Mouse (Mus musculus) intestine, postnatal 0 days (tissue): ENCODE measurements around the gene Mlst8. TPM values are rescaled to one million over a fixed set of nuclear protein-coding genes. Genes with fewer than 3 reads are reported as not detected.

ENCODE experiments used
- ATAC-seq: fragments of 200-750 bp; cut with Nextera tagmentation; 2 replicates; pipeline ENCODE4 v1.8.0; 2017; ENCODE audit warnings: mild to moderate bottlenecking, moderate TSS enrichment, moderate library complexity
- H3K27ac ChIP-seq: fragments of 300-500 bp; sonication (generic); 2 replicates; pipeline ENCODE4 v1.5.1; 2014; ENCODE audit warnings: mild to moderate bottlenecking, low read depth, low read length, moderate library complexity
- H3K27me3 ChIP-seq: fragments of 300-500 bp; sonication (generic); replicated peaks from 2 replicates; pipeline ENCODE4 v1.6.1; 2014; ENCODE audit warnings: low read length, mixed read lengths; ENCODE audit not compliant: control insufficient read depth, insufficient read depth
- H3K36me3 ChIP-seq: fragments of 300-500 bp; sonication (generic); 2 replicates; pipeline ENCODE4 v1.6.1; 2014; ENCODE audit warnings: mild to moderate bottlenecking, moderate library complexity; ENCODE audit not compliant: control insufficient read depth, insufficient read depth
- H3K4me1 ChIP-seq: fragments of 300-500 bp; sonication (generic); replicated peaks from 2 replicates; pipeline ENCODE4 v1.6.1; 2014; ENCODE audit warnings: antibody characterized with exemption, low read length, mixed read lengths; ENCODE audit not compliant: control insufficient read depth, insufficient read depth
- H3K4me2 ChIP-seq: fragments of 300-500 bp; sonication (generic); replicated peaks from 2 replicates; pipeline ENCODE4 v1.6.1; 2014; ENCODE audit warnings: low read depth, mild to moderate bottlenecking, moderate library complexity
- H3K4me3 ChIP-seq: fragments of 300-500 bp; sonication (generic); 2 replicates; pipeline ENCODE4 v1.5.1; 2014; ENCODE audit warnings: low read depth, low read length
- H3K9ac ChIP-seq: fragments of 300-500 bp; sonication (generic); 2 replicates; pipeline ENCODE4 v1.6.1; 2014; ENCODE audit warnings: mild to moderate bottlenecking, low read depth, low read length
- H3K9me3 ChIP-seq: fragments of 300-500 bp; sonication (generic); 2 replicates; pipeline ENCODE4 v1.6.1; 2016; ENCODE audit warnings: mixed run types; ENCODE audit not compliant: control insufficient read depth
- CTCF ChIP-seq: sonication (generic); IDR thresholded peaks from 2 replicates; pipeline ENCODE4 v1.5.1; 2016; ENCODE audit warnings: low read depth, mild to moderate bottlenecking, control low read depth, antibody characterized with exemption, moderate library complexity
- WGBS: fragments of 180-500 bp; shearing (Covaris S2); extraction: QIAGEN DNeasy Blood & Tissue Kit; methylation state at CpG from one replicate; pipeline ENCODE4 v1.1.7; 2014; 5-methylcytosine and 5-hydroxymethylcytosine counted together
- polyA plus RNA-seq: library from polyadenylated mRNA; unstranded; fragments of >200 nt; fragmentation: Nextera tagmentation; extraction: Ambion mirVana; gene quantifications from 2 replicates; pipeline ENCODE4 v1.2.1, GENCODE M21; 2015

Mlst8 gene
- polyA plus RNA-seq, 1 experiment from 2014 or later, result 11.9 TPM

DNA sequence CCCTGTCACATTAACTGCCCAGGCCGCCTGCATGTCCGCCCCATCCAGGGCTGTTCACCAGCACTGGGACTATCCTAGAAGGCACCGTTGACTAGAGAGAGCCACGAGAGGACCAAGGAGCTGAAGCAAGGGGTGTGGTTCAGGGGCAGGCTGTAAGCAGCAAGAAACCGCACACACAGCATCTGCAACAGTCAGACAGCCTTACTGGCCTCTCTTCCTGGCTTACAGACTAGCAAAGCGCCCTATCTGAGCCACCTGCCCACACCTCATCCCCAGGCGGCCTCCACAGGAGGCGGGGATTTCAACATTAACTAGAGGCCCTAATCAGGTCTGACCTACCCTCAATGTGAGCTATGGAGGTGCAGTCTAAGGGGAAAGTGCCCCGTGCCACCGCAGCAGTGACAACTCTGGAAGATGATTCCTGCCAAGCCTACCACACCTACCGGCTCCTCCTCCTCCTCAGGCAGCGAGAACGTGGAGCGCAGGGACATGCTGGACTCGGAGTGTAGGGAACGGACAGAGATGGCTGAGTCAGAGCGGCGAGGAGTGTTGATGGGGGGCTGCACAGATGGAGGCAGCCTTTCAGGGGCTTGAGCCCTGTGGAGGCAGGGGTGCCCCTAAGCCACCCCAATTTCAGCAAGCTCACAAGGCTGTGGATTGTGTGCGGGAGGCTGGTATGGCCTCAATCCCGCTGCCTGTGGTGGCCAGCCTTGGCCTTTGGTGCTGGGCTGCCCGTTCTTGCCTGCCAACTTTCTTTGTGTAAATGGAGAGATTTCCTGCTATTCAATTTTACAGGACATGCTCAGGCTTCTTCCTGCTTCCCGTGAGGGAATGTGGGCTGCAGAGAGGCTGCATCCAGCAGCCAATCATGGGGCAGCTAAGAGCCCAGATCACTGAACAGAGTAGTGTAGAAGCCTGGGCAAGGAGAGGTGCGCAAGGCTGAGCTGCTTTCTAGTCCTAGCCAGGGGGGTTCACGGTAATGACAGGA lies 35.7 kb upstream of the Mlst8 start:
- H3K9ac ChIP-seq, result no peak overlapping the region
- peaks cover 83% of the 10 kb centered on the region for H3K36me3 ChIP-seq
- peak; percentile 14; the same call in 1 of the 2 replicates for ATAC-seq
- no peaks in the 10 kb centered on the region for H3K9me3 ChIP-seq
- peak overlapping the region; percentile 21 for H3K27ac ChIP-seq
- 73% methylated on average over 24 of the region's 24 CpGs for WGBS
- H3K4me3 ChIP-seq, result no peak overlapping the region
- H3K4me2 ChIP-seq, result peak overlapping the region; percentile 27
- H3K4me1 ChIP-seq, result no peaks in the 10 kb centered on the region
- TF ChIP-seq CTCF, result no peak
- H3K27me3 ChIP-seq, result no peaks in the 10 kb centered on the region

DNA sequence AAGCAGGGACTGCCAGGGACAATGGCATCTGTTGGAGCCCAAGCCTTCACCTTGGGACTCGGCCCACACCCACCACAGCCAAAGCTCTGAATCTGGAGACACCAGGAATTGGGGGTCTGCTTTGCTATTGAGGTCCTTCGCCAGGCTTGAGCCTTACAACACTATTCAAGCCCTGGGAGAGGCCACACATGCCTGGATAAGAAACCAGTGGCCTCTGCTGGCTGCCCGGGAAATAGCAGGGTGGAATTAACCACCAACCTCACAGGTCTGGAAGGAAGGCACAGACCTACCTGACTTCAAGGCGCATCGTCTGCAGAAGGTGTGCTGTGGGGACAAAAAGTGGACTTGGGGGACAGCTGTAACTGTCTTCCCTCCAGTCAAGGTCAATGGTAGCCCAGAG lies 34.7 kb upstream of the Mlst8 start:
- no peak overlapping the region for H3K9ac ChIP-seq
- H3K9me3 ChIP-seq, result no peaks in the 10 kb centered on the region
- H3K27ac ChIP-seq, result no peak overlapping the region
- H3K27me3 ChIP-seq, result no peaks in the 10 kb centered on the region
- H3K36me3 ChIP-seq, result peaks cover 87% of the 10 kb centered on the region
- H3K4me1 ChIP-seq, result no peaks in the 10 kb centered on the region
- TF ChIP-seq CTCF, result peak; percentile 86
- 48% methylated on average over 5 of the region's 5 CpGs for WGBS
- peak; percentile 24; the same call in 1 of the 2 replicates for ATAC-seq
- peak overlapping the region; percentile 27; the same call in 1 of the 2 replicates for H3K4me2 ChIP-seq
- no peak overlapping the region for H3K4me3 ChIP-seq

DNA sequence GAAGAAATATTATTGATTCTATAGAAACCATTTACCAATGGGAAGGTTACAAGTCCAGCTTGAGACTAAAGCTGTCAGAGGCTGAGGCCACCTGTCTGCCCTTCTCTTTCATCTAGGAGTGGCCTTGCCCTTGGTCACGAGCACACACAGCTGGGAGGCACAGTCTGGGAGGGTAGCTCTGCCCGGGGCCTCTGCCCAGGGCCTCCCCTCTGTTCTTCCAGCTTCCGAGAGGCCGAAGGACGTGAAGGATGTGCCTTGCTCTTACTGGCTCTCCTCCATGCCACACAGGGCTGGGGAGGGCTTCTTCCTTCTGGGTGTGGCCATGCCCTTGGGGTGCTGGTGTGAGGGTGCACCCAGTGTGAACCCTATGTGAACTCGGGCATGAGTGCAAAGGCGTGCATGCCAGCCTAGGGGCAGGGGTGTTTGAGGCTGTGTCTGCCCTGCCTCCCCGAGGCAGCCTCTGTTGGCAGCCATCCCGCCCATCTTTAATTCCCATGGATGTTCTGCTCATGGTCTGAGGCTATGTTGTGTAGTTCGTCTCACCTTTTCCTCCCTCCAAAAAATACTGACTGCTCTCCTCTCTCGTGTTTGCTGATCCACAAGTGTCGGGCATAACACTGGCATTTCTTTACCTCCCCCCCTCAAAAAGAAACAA lies 29.1 kb upstream of the Mlst8 start:
- H3K4me2 ChIP-seq, result no peak overlapping the region
- H3K4me3 ChIP-seq, result no peak overlapping the region
- ATAC-seq, result peak; percentile 74
- H3K27me3 ChIP-seq, result no peaks in the 10 kb centered on the region
- no peaks in the 10 kb centered on the region for H3K9me3 ChIP-seq
- peaks cover 51% of the 10 kb centered on the region for H3K36me3 ChIP-seq
- TF ChIP-seq CTCF, result no peak
- no peak overlapping the region for H3K27ac ChIP-seq
- WGBS, result 54% methylated on average over 12 of the region's 12 CpGs
- H3K9ac ChIP-seq, result no peak overlapping the region
- H3K4me1 ChIP-seq, result 0 out of 2 replicates have a peak, but pooled peaks cover 6% of the 10 kb centered on the region

DNA sequence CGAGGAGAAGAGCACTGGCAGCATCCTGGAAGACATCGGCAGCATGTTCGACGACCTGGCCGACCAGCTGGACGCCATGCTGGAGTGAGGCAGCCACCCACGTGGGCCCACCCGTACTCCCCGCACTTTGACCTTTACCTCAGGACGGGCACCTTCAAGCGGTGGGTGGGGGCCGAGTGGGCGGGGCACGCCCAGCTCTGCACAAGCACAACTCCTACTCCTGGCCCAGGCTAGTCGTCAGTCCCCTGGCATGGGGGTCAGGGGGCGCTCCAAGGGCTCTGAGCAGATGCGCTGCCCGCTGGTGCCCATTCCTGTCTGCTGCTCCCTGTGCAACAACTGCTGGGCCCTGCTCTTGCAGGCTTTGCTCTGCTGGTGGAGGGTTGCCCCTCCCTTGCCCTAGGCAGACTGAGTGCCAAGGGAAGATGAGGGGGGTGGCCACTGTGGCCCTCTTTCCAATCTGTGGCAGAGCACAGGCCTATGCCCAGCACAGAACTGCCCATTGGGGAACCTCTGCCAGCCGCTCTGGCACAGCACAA lies 28.3 kb upstream of the Mlst8 start:
- Histone ChIP-seq H3K4me2 (peak overlapping the region; percentile 54), H3K9ac (no peak overlapping the region), H3K4me1 (0 out of 2 replicates have a peak, but pooled peaks cover 6% of the 10 kb centered on the region), H3K27me3 (no peaks in the 10 kb centered on the region), H3K9me3 (no peaks in the 10 kb centered on the region), H3K4me3 (no peak overlapping the region), H3K27ac (no peak overlapping the region), H3K36me3 (peaks cover 46% of the 10 kb centered on the region)
- no peak for TF ChIP-seq CTCF
- ATAC-seq, result peak; percentile 31
- 30% methylated on average over 16 of the region's 19 CpGs for WGBS

DNA sequence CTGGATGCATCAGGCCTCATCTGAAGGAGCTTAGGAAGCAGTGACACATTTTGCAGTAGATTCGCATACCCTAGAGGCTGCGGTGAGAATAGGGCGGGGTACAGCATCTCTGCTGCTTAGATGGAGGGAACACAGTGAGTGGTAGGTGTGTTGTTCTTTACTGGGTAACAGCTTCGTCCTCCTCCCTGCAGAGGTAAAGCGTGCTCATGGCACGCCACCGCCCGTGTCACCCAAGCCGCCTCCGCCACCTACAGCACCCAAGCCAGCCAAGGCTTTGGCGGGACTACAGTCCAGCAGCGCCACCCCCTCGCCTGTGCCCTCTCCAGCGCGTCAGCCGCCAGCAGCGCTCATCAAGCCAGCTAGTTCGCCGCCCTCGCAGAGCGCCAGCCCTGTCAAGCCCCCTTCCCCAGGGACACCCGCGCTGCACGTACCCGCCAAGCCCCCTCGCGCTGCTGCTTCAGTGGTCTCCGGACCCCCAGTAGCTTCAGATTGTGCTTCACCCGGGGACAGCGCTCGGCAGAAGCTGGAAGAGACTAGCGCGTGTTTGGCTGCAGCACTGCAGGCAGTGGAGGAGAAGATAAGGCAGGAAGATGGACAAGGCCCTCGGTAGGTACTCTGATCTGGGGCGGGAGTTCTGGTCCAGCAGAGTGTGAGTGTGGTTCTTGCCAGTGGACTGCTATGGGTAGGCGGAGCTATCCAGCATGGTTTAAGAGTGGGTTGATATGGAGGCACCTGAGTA lies 27.6 kb upstream of the Mlst8 start:
- Histone ChIP-seq H3K9ac (no peak overlapping the region), H3K27ac (no peak overlapping the region), H3K27me3 (no peaks in the 10 kb centered on the region), H3K36me3 (peaks cover 39% of the 10 kb centered on the region), H3K4me2 (peak overlapping the region; percentile 54), H3K4me3 (no peak overlapping the region), H3K9me3 (no peaks in the 10 kb centered on the region), H3K4me1 (0 out of 2 replicates have a peak, but pooled peaks cover 6% of the 10 kb centered on the region)
- TF ChIP-seq CTCF, result 0 out of 2 replicates have a peak, but pooled peaks have one; percentile 6
- ATAC-seq, result peak; percentile 27; the same call in 1 of the 2 replicates
- 36% methylated on average over 36 of the region's 36 CpGs for WGBS
